Mouse (Mus musculus) ES-Bruce4 (cell line): Measurements from ENCODE around the gene Ipo11.

Experiments
- CTCF ChIP-seq: IDR thresholded peaks from one replicate; pipeline ENCODE4 v1.8.1; 2011; ENCODE audit warnings: low read depth, low read length
- EP300 ChIP-seq: IDR thresholded peaks from 2 replicates; pipeline ENCODE4 v1.6.1; 2011; ENCODE audit warnings: low read depth, low read length; ENCODE audit not compliant: insufficient read depth
- POLR2A ChIP-seq: IDR thresholded peaks from one replicate; pipeline ENCODE4 v1.8.1; 2011; ENCODE audit warnings: low read length; ENCODE audit not compliant: insufficient read depth

DNA sequence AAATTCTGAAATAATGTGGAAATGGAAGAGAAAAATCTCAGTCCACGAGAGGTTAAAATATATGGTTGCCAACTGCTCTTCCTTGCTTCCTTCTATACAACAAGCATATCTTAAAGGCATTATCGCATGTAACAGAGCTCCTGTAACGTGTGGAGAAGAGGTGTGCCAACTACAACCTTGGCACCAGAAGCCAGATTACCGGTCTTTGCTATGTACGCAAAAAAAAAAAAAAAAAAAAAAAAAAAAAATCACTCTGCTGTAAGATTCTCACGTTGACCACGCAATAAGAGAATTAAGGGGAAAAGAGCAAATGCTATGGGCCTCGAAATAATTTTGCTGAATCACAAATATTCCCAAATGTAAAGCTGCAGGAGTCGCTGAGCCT, 895 bp downstream of the Ipo11 start:
- TF ChIP-seq EP300 (no peak), CTCF (no peak), POLR2A (no peak)
